Mouse (Mus musculus): Measurements from ENCODE around the gene Klhl36. TPM values are rescaled to one million over a fixed set of nuclear protein-coding genes. Genes with fewer than 3 reads are reported as not detected.

The Klhl36 gene
- polyA plus RNA-seq, 1 experiment from 2014 or later: 22.1 TPM

- Histone ChIP-seq H3K4me3 (replicated peaks; ENCODE audit: low read depth, low read length) (no peak overlapping the region), H3K27ac (no peak overlapping the region), H3K27me3 (ENCODE audit: insufficient read depth, low read length) (no peaks in the 10 kb centered on the region), H3K9ac (ENCODE audit: low read depth, low read length) (no peak overlapping the region), H3K9me3 (replicated peaks; ENCODE audit: low read length) (no peaks in the 10 kb centered on the region), H3K4me1 (replicated peaks; ENCODE audit: insufficient read depth, low read length) (0 out of 2 replicates have a peak, but pooled peaks cover 5% of the 10 kb centered on the region), H3K4me2 (ENCODE audit: low read length) (no peak overlapping the region), H3K36me3 (ENCODE audit: insufficient read depth, low read length) (no peaks in the 10 kb centered on the region)
- ATAC-seq (replicated peaks; ENCODE audit: low FRiP score, low read depth) (no peak), DNase-seq (ENCODE audit: low spot score) (no peak)
- WGBS: 88% methylated on average over 5 of the region's 5 CpGs
- no peak for TF ChIP-seq CTCF (IDR thresholded peaks at IDR 0.05; ENCODE audit: low read depth)
Observed at GRCm38 (mm10) chr8:119923259-119923658, 61.2 kb downstream of the Klhl36 start.

GRCm38 (mm10) chr8:119925428-119925827, 63.4 kb downstream of the Klhl36 start:
- H3K27ac ChIP-seq: no peak overlapping the region
- H3K27me3 ChIP-seq (ENCODE audit: insufficient read depth, low read length): no peaks in the 10 kb centered on the region
- H3K9me3 ChIP-seq (replicated peaks; ENCODE audit: low read length): no peaks in the 10 kb centered on the region
- H3K36me3 ChIP-seq (ENCODE audit: insufficient read depth, low read length): no peaks in the 10 kb centered on the region
- no peak overlapping the region for H3K4me2 ChIP-seq (ENCODE audit: low read length)
- ATAC-seq (replicated peaks; ENCODE audit: low FRiP score, low read depth) (no peak), DNase-seq (ENCODE audit: low spot score) (no peak)
- H3K9ac ChIP-seq (ENCODE audit: low read depth, low read length): no peak overlapping the region
- TF ChIP-seq CTCF (IDR thresholded peaks at IDR 0.05; ENCODE audit: low read depth): no peak
- 0 out of 2 replicates have a peak, but pooled peaks cover 5% of the 10 kb centered on the region for H3K4me1 ChIP-seq (replicated peaks; ENCODE audit: insufficient read depth, low read length)
- WGBS: 89% methylated on average over 4 of the region's 4 CpGs
- no peak overlapping the region for H3K4me3 ChIP-seq (replicated peaks; ENCODE audit: low read depth, low read length)

- H3K4me1 ChIP-seq (replicated peaks; ENCODE audit: insufficient read depth, low read length): 0 out of 2 replicates have a peak, but pooled peaks cover 5% of the 10 kb centered on the region
- H3K36me3 ChIP-seq (ENCODE audit: insufficient read depth, low read length): no peaks in the 10 kb centered on the region
- ATAC-seq (replicated peaks; ENCODE audit: low FRiP score, low read depth): 0 out of 2 replicates have a peak, but pooled peaks have one; percentile 45
- peak; percentile 42 for DNase-seq (ENCODE audit: low spot score)
- H3K27me3 ChIP-seq (ENCODE audit: insufficient read depth, low read length): no peaks in the 10 kb centered on the region
- H3K9me3 ChIP-seq (replicated peaks; ENCODE audit: low read length): no peaks in the 10 kb centered on the region
- 92% methylated on average over 2 of the region's 2 CpGs for WGBS
- H3K4me3 ChIP-seq (replicated peaks; ENCODE audit: low read depth, low read length): no peak overlapping the region
- H3K27ac ChIP-seq: no peak overlapping the region
- H3K9ac ChIP-seq (ENCODE audit: low read depth, low read length): no peak overlapping the region
- peak; percentile 56; the same call in 1 of the 2 replicates for TF ChIP-seq CTCF (IDR thresholded peaks at IDR 0.05; ENCODE audit: low read depth)
- H3K4me2 ChIP-seq (ENCODE audit: low read length): no peak overlapping the region
Observed at GRCm38 (mm10) chr8:119926474-119926873, 64.4 kb downstream of the Klhl36 start.

Other genes starting within 250 kb of the Klhl36 start
- not detected in 2 replicates for gene Adad2, start 249.5 kb upstream of the Klhl36 start, polyA plus RNA-seq (2015; fragmentation: Nextera tagmentation; extraction: Ambion mirVana)
- 0.14 and 0.28 TPM in 2 replicates for gene Kcng4, start 226.6 kb upstream of the Klhl36 start, polyA plus RNA-seq (2015; fragmentation: Nextera tagmentation; extraction: Ambion mirVana)
- 6.2 and 6.9 TPM in 2 replicates for gene Wfdc1, start 195.9 kb upstream of the Klhl36 start, polyA plus RNA-seq (2015; fragmentation: Nextera tagmentation; extraction: Ambion mirVana)
- gene Atp2c2, start 162.3 kb upstream of the Klhl36 start, polyA plus RNA-seq (2015; fragmentation: Nextera tagmentation; extraction: Ambion mirVana): 1.3 and 1.6 TPM in 2 replicates
- gene Tldc1, start 83.8 kb upstream of the Klhl36 start, polyA plus RNA-seq (2015; fragmentation: Nextera tagmentation; extraction: Ambion mirVana): 11.8 and 11.9 TPM in 2 replicates
- 101 and 117 TPM in 2 replicates for gene Cotl1, start 21.7 kb upstream of the Klhl36 start, polyA plus RNA-seq (2015; fragmentation: Nextera tagmentation; extraction: Ambion mirVana)
- gene Usp10, start 48.1 kb downstream of the Klhl36 start, polyA plus RNA-seq (2015; fragmentation: Nextera tagmentation; extraction: Ambion mirVana): 93.5 and 97.5 TPM in 2 replicates
- not detected in 2 replicates for gene Gm20388, start 48.6 kb downstream of the Klhl36 start, polyA plus RNA-seq (2015; fragmentation: Nextera tagmentation; extraction: Ambion mirVana)
- gene Crispld2, start 130.2 kb downstream of the Klhl36 start, polyA plus RNA-seq (2015; fragmentation: Nextera tagmentation; extraction: Ambion mirVana): 12.2 and 12.7 TPM in 2 replicates
- gene Zdhhc7, start 239.2 kb downstream of the Klhl36 start, polyA plus RNA-seq (2015; fragmentation: Nextera tagmentation; extraction: Ambion mirVana): 30.3 and 31.8 TPM in 2 replicates

Data from kidney, postnatal 0 days (tissue).